Mouse (Mus musculus) liver, adult 2 months (tissue): Measurements from ENCODE around the gene Scnn1a.

ENCODE experiments used
- CTCF ChIP-seq: fragments of 200-500 bp; IDR thresholded peaks from 2 replicates; pipeline ENCODE4 v1.5.1; 2011; ENCODE audit warnings: low read depth, low read length, control low read depth
- POLR2A ChIP-seq: fragments of 200-500 bp; IDR thresholded peaks from 2 replicates; pipeline ENCODE4 v1.6.1; 2011; ENCODE audit warnings: low read length, control low read depth; ENCODE audit not compliant: insufficient read depth; ENCODE audit errors: extremely low read depth

DNA sequence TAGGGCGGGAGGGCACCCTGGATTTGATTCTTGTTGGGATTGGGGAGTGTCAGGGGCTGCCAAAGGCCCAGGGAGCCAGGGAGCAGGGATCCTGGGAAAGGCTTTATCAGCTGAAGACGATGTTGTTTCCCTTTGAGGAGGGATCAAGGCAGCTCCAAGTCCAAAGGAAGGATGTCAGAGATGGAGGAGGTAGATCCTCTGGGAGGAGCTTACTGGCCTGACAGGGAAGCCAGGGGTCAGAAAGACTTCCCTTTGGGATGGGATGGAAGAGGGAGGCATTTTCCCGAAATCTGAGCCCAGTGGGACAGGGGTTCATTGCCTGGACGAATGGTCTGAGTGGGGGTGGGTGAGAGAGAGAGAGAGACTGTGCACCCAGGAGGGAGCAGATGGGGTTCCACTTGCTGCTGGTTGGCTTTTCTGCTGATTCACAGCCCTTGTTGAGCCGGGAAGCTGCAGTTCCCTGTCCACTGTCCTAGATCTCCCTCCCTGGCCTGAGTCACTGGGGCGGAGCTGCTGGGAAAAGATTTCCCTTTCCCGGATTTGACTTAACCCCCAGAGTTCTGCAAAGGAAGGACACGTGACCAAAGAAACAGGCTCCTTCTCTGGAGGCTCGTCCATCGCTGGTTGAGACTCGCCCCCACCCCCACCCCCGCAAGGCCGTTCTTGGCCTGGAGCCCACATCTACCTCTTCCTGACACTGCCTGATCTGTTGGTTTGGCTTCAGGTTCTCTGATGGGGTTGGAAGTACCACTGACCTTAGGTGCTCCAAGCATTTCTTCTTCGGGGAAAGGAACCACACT lies 34.1 kb downstream of the Scnn1a start:
- no peak for TF ChIP-seq CTCF
- TF ChIP-seq POLR2A = no peak
